In genomic region chr12:102468894-102469764, GRCm38 (mm10) we compare ENCODE assay signal across 7 mouse cellular contexts. TPM values are rescaled to one million over a fixed set of nuclear protein-coding genes. Genes with fewer than 3 reads are reported as not detected.
A peak's percentile ranks its signal among the peaks of the same experiment; 100 is the strongest.
DNase-seq lines count a peak whose midpoint lies in the region; ATAC-seq lines count a peak whose summit lies in the region.

Gene Golga5 (plus strand): TSS chr12:102469135.

- no peaks in the 10 kb centered on the region for H3K9me3 ChIP-seq in embryonic facial prominence, embryonic 11.5 days (replicated peaks; ENCODE audit: control insufficient read depth, low read length)
- no peaks in the 10 kb centered on the region for H3K9me3 ChIP-seq in limb, embryonic 11.5 days (ENCODE audit: control insufficient read depth, low read length)
- H3K9me3 ChIP-seq in midbrain, embryonic 14.5 days (ENCODE audit: control insufficient read depth, low read length) = no peaks in the 10 kb centered on the region

- WGBS in embryonic facial prominence, embryonic 11.5 days = 1% methylated on average over 78 of the region's 86 CpGs
- WGBS in limb, embryonic 11.5 days = under 1% methylated on average over 79 of the region's 86 CpGs
- WGBS in midbrain, embryonic 14.5 days = under 1% methylated on average over 85 of the region's 86 CpGs

- peak within 1 kb of the TSS; percentile 61 for H3K9ac ChIP-seq in embryonic facial prominence, embryonic 11.5 days (replicated peaks; ENCODE audit: low read length)
- H3K9ac ChIP-seq in limb, embryonic 11.5 days (ENCODE audit: low read length) = peak within 1 kb of the TSS; percentile 65
- peak within 1 kb of the TSS; percentile 79 for H3K9ac ChIP-seq in midbrain, embryonic 14.5 days (replicated peaks; ENCODE audit: low read length)

- peak within 1 kb of the TSS; percentile 45 for H3K4me2 ChIP-seq in embryonic facial prominence, embryonic 11.5 days (ENCODE audit: low read depth, low read length)
- H3K4me2 ChIP-seq in limb, embryonic 11.5 days (ENCODE audit: low read depth, severe bottlenecking) = peak within 1 kb of the TSS; percentile 53
- H3K4me2 ChIP-seq in midbrain, embryonic 14.5 days (ENCODE audit: low read length) = peak within 1 kb of the TSS; percentile 88

- H3K36me3 ChIP-seq in embryonic facial prominence, embryonic 11.5 days (replicated peaks; ENCODE audit: control insufficient read depth, insufficient read depth, low read depth, low read length) = no peaks in the 10 kb centered on the region
- no peaks in the 10 kb centered on the region for H3K36me3 ChIP-seq in limb, embryonic 11.5 days (ENCODE audit: control insufficient read depth, insufficient read depth, low read length)
- H3K36me3 ChIP-seq in midbrain, embryonic 14.5 days (ENCODE audit: control insufficient read depth, insufficient read depth, low read length) = peaks cover 18% of the 10 kb centered on the region

- H3K4me1 ChIP-seq in embryonic facial prominence, embryonic 11.5 days (ENCODE audit: control insufficient read depth, insufficient read depth, low read length) = no peaks in the 10 kb centered on the region
- no peaks in the 10 kb centered on the region for H3K4me1 ChIP-seq in limb, embryonic 11.5 days (ENCODE audit: control insufficient read depth, insufficient read depth, low read length)
- peaks cover 7% of the 10 kb centered on the region for H3K4me1 ChIP-seq in midbrain, embryonic 14.5 days (ENCODE audit: control insufficient read depth, insufficient read depth, low read length)

- H3K27me3 ChIP-seq in embryonic facial prominence, embryonic 11.5 days (ENCODE audit: control insufficient read depth, insufficient read depth, low read length) = no peaks in the 10 kb centered on the region
- H3K27me3 ChIP-seq in limb, embryonic 11.5 days (ENCODE audit: control insufficient read depth, insufficient read depth, low read length) = no peaks in the 10 kb centered on the region
- H3K27me3 ChIP-seq in midbrain, embryonic 14.5 days (ENCODE audit: control insufficient read depth, insufficient read depth, low read length) = no peaks in the 10 kb centered on the region

- ATAC-seq in embryonic facial prominence, embryonic 11.5 days (replicated peaks; ENCODE audit: insufficient number of reproducible peaks, low FRiP score, low TSS enrichment, low read depth) = peak; percentile 98
- peak; percentile 99 for ATAC-seq in limb, embryonic 11.5 days (ENCODE audit: insufficient number of reproducible peaks, low FRiP score, low TSS enrichment, low read depth)
- ATAC-seq in midbrain, embryonic 14.5 days (ENCODE audit: low FRiP score, low TSS enrichment) = peak; percentile 99

- H3K27ac ChIP-seq in embryonic facial prominence, embryonic 11.5 days (replicated peaks; ENCODE audit: low read depth, low read length) = no peak within 1 kb of the TSS
- H3K27ac ChIP-seq in limb, embryonic 11.5 days (replicated peaks; ENCODE audit: low read depth, low read length) = no peak within 1 kb of the TSS
- peak within 1 kb of the TSS; percentile 77 for H3K27ac ChIP-seq in midbrain, embryonic 14.5 days (replicated peaks; ENCODE audit: low read depth, low read length)

- peak; percentile 99 for DNase-seq in adrenal gland, postnatal 14 days
- DNase-seq in embryonic facial prominence, embryonic 11.5 days (ENCODE audit: low spot score) = peak; percentile 98
- DNase-seq in heart, adult 11 months = peak; percentile 100
- DNase-seq in kidney, adult 18-20 months = peak; percentile 98
- peak; percentile 98 for DNase-seq in limb, embryonic 11.5 days (ENCODE audit: low spot score)
- peak; percentile 99 for DNase-seq in midbrain, embryonic 14.5 days
- DNase-seq in spleen, adult 18-20 months = peak; percentile 96 to 97

- H3K4me3 ChIP-seq in embryonic facial prominence, embryonic 11.5 days (ENCODE audit: low read depth, low read length) = peak within 1 kb of the TSS; percentile 87
- peak within 1 kb of the TSS; percentile 87 for H3K4me3 ChIP-seq in limb, embryonic 11.5 days (ENCODE audit: low read depth, low read length)
- H3K4me3 ChIP-seq in midbrain, embryonic 14.5 days (replicated peaks; ENCODE audit: low read depth, low read length) = peak within 1 kb of the TSS; percentile 85

RNA-seq across cellular contexts. Expression of gene Golga5, which starts in this region (rescaled TPM):
- total RNA-seq in adrenal gland, postnatal 14 days (2021) = 35.0 and 41.2 TPM in 2 replicates
- polyA plus RNA-seq in embryonic facial prominence, embryonic 11.5 days (2014; fragmentation: Nextera tagmentation; extraction: Ambion mirVana) = 35.1 and 38.3 TPM in 2 replicates
- 36.0 and 36.6 TPM in 2 replicates for polyA plus RNA-seq in limb, embryonic 11.5 days (2014; fragmentation: Nextera tagmentation; extraction: Ambion mirVana)
- 21.6 and 32.4 TPM in 2 replicates for polyA plus RNA-seq in midbrain, embryonic 14.5 days (2014; fragmentation: Nextera tagmentation; extraction: Ambion mirVana)
